Mouse (Mus musculus) bone marrow macrophage, adult 2 months (primary cell): ENCODE data around the gene Atp5e. TPM values are rescaled to one million over a fixed set of nuclear protein-coding genes. Genes with fewer than 3 reads are reported as not detected.

Experiments
- H3K27ac ChIP-seq: 2 replicates; pipeline ENCODE4 v1.5.1; 2012; ENCODE audit warnings: low read depth, low read length; ENCODE audit not compliant: insufficient read depth
- H3K4me1 ChIP-seq: 2 replicates; pipeline ENCODE4 v1.6.1; 2012; ENCODE audit warnings: low read length; ENCODE audit not compliant: control insufficient read depth, insufficient read depth
- H3K4me3 ChIP-seq: 2 replicates; pipeline ENCODE4 v1.5.1; 2012; ENCODE audit warnings: mild to moderate bottlenecking, low read length, moderate library complexity; ENCODE audit not compliant: insufficient read depth
- CTCF ChIP-seq: IDR thresholded peaks from 2 replicates; pipeline ENCODE4 v1.5.1; 2012; ENCODE audit warnings: low read depth, mild to moderate bottlenecking, low read length, moderate library complexity
- POLR2A ChIP-seq: IDR thresholded peaks from 2 replicates; pipeline ENCODE4 v1.6.1; 2012; ENCODE audit warnings: mild to moderate bottlenecking, low read depth, low read length, borderline replicate concordance
- polyA plus RNA-seq: library from polyadenylated mRNA; stranded (reverse); fragments of >200 nt; gene quantifications from 2 replicates; pipeline ENCODE4 v1.2.4, GENCODE M21; 2012; ENCODE audit not compliant: missing spikeins, insufficient read depth, insufficient read length

Atp5e gene
- polyA plus RNA-seq, 1 experiment: 460 TPM

GRCm38 (mm10) chr2:174477543-174478319 is 13.8 kb upstream of the Atp5e start:
- TF ChIP-seq CTCF (no peak), POLR2A (no peak)
- H3K4me1 ChIP-seq: peaks cover 10% of the 10 kb centered on the region
- no peak overlapping the region for H3K4me3 ChIP-seq
- H3K27ac ChIP-seq: no peak overlapping the region

- peak overlapping the region; percentile 66 for H3K4me3 ChIP-seq
- H3K27ac ChIP-seq: peak overlapping the region; percentile 76; the same call in 1 of the 2 replicates
- TF ChIP-seq CTCF (no peak), POLR2A (no peak)
- H3K4me1 ChIP-seq: peaks cover 30% of the 10 kb centered on the region
These were observed 9.6 kb upstream of the Atp5e start for GRCm38 (mm10) chr2:174473550-174473927.

DNA sequence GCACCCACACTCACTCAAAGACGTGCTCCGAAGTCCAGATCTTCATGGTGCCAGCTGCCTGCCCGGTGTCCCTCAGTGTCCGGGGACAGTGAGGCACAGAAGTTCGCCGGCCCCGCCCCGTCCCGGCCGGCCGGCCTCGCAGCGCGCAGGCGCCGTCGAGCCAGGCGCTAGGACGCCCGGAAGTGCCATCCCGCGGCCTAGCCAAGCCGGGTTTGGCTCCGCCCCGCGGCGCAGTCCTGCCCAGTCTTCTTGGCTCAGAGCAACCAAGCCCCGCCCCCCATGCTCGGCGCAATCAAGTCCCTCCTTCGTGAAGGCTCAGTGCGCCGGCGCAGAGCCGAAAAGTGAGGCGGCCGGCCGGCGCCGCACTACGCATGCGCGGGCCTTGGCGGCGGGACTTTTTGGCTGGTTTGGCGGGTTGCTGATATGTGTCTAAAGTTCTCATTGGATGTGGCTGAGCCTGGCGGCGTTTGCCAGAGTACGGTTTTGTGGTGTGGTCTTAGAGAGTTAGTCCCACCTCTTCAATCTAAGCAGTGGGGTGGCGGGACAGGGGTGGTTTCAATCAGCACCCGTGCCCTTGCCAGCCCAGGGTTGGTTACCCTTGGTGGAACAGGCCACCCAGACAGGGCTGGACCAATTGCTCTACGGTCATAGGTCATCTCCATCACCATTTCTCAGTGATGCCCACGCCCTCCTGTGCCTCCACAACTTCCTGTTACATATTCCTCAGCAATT is 9.1 kb upstream of the Atp5e start, which contains the start of gene Prelid3b:
Gene Prelid3b, minus strand, starts transcription at position 264 of the 732 bp plus-strand sequence.
- peak within 1 kb of the TSS; percentile 93 for H3K4me3 ChIP-seq
- TF ChIP-seq CTCF: no peak
- no peak for TF ChIP-seq POLR2A
- peaks cover 30% of the 10 kb centered on the region for H3K4me1 ChIP-seq
- peak within 1 kb of the TSS; percentile 78 for H3K27ac ChIP-seq

DNA sequence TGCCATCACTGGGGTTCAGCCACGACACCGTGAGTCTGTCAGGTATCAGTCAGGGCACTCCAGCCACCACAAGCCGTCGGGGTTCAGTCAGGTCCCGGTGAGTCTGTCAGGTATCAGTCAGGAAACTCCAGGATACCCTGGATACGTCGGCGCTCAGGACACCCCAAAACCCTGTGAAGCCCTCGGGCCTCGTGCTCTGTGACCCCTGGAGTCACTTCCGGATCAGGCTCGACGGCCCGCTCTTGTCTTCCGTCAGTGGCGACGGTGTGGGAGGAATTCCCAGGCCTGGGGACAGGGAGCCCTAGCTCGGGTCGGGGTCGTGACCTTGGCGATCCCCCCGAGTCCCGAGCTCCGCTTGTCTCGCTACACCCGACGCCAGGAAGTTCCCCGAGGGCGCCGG is 8.5 kb upstream of the Atp5e start:
- peak overlapping the region; percentile 93 for H3K4me3 ChIP-seq
- H3K27ac ChIP-seq: peak overlapping the region; percentile 78
- peaks cover 30% of the 10 kb centered on the region for H3K4me1 ChIP-seq
- TF ChIP-seq POLR2A (no peak), CTCF (no peak)

DNA sequence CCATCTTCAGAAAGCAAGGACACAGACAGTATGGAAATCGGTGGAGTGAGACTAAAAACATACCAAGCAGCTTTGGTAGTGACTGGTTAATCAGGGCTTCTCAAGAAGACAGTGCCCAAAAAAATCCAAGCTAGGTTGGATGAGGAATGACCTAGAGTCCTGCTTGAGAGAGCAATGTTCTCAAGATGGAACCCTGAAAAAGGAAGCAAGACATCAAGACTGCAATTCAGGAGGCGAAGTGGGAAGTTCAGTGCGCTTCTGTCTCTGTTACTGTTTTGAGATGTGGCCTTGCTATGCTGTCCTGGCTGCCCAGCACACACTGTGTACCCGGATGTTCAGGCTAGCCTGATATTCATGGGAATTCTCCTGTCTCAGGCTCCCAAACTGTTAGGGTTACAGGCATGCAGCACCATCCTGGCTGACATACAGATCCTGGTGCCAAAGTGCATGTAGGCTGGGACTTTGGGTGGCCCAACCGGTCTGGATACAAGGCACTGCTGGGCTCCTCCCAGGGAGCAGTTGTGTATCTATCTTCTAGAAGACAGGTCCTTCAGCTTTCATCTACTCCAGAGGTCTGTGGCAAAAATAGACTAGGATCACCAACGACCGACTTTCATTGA is 7.0 kb upstream of the Atp5e start:
- TF ChIP-seq POLR2A (no peak), CTCF (no peak)
- H3K27ac ChIP-seq: no peak overlapping the region
- peaks cover 30% of the 10 kb centered on the region for H3K4me1 ChIP-seq
- no peak overlapping the region for H3K4me3 ChIP-seq

- no peak for TF ChIP-seq POLR2A
- no peak for TF ChIP-seq CTCF
- H3K4me1 ChIP-seq: peaks cover 30% of the 10 kb centered on the region
- H3K27ac ChIP-seq: no peak overlapping the region
- H3K4me3 ChIP-seq: no peak overlapping the region
These were observed 6.4 kb upstream of the Atp5e start for GRCm38 (mm10) chr2:174470333-174470732.

- Histone ChIP-seq H3K4me1 (peaks cover 3% of the 10 kb centered on the region), H3K27ac (peak overlapping the region; percentile 54; the same call in 1 of the 2 replicates), H3K4me3 (peak overlapping the region; percentile 84)
- TF ChIP-seq POLR2A: no peak
- TF ChIP-seq CTCF: no peak
These were observed 535 bp downstream of the Atp5e start for GRCm38 (mm10) chr2:174463370-174463769.

GRCm38 (mm10) chr2:174459365-174459764 is 4.5 kb downstream of the Atp5e start:
- peaks cover 3% of the 10 kb centered on the region for H3K4me1 ChIP-seq
- no peak for TF ChIP-seq POLR2A
- no peak for TF ChIP-seq CTCF
- H3K27ac ChIP-seq: no peak overlapping the region
- no peak overlapping the region for H3K4me3 ChIP-seq

DNA sequence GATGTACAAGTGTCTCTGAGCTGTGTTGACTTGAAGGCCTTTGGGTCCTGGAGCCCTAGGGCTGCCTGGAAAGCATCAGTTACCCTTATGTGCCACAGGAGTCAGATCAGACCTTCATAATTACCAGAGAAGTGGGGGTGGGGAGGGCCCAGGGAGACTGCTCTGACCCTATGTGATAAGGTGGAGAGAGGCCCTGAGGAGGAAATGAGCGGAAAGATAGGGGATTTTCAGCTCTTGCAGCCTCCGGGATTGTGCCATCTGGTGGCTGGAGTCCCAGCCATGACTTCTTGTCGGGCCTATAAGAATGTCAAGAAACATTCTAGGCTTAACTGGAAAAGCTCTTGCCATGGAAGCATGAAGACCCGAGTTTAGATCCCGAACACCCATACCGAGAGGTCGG is 10.2 kb downstream of the Atp5e start:
- no peak overlapping the region for H3K27ac ChIP-seq
- H3K4me1 ChIP-seq: peaks cover 5% of the 10 kb centered on the region; the same call in 1 of the 2 replicates
- TF ChIP-seq POLR2A (no peak), CTCF (peak; percentile 45; the same call in 1 of the 2 replicates)
- H3K4me3 ChIP-seq: no peak overlapping the region

- Histone ChIP-seq H3K27ac (no peak within 1 kb of the TSS), H3K4me3 (no peak within 1 kb of the TSS), H3K4me1 (peaks cover 5% of the 10 kb centered on the region; the same call in 1 of the 2 replicates)
- TF ChIP-seq CTCF: no peak
- no peak for TF ChIP-seq POLR2A
These were observed 13.6 kb downstream of the Atp5e start, which contains the start of gene Tubb1 for GRCm38 (mm10) chr2:174450353-174450752. Gene Tubb1 (plus strand): TSS chr2:174450695.
